Mouse (Mus musculus) left cerebral cortex, postnatal 36 days (tissue): ENCODE data around the gene Plbd2. TPM values are rescaled to one million over a fixed set of nuclear protein-coding genes. Genes with fewer than 3 reads are reported as not detected.
"Not testable (repeated sequence)": the region's sequence is repeated elsewhere in the genome, so short reads cannot be mapped to it uniquely, and the experiment has no call there.

Source experiments
- DNase-seq, 2 experiments: peaks; one replicate each; pipeline ENCODE4 v3.0.0; 2021 to 2022; ENCODE audit warnings: low spot score in 2 of 2, mixed read lengths in 1 of 2
- intact Hi-C: fragments of 180-260 bp; cut with DNase I; formaldehyde crosslinking; loops from one replicate; pipeline ENCODE4 v1.15.1; 2025
- total RNA-seq, 2 experiments: library from RNA; stranded (reverse); gene quantifications; 2 replicates each; pipeline ENCODE4 v1.2.3; 2021

The Plbd2 gene
- total RNA-seq, 2 experiments from 2014 or later, result 57.2 to 66.1 TPM

- intact Hi-C loops, result loop anchor here (5.0 kb wide), 1 partner anchor 74 kb away; the partner anchor contains the start of genes Iqcd and Tpcn1
- no peak for DNase-seq
These were observed 9.6 kb upstream of the Plbd2 start for GRCm38 (mm10) chr5:120512911-120513555.

GRCm38 (mm10) chr5:120511643-120512220 is 8.3 kb upstream of the Plbd2 start:
- intact Hi-C loops, result loop anchor here (5.0 kb wide), 1 partner anchor 76 kb away; the partner anchor contains the start of genes Iqcd and Tpcn1
- DNase-seq, result no peak

- intact Hi-C loops, result loop anchor here (5.0 kb wide), 1 partner anchor 76 kb away; the partner anchor contains the start of genes Iqcd and Tpcn1
These were observed 7.7 kb upstream of the Plbd2 start, which contains the start of gene Slc8b1 for GRCm38 (mm10) chr5:120510982-120511642. Slc8b1 (plus strand) TSS chr5:120511168.

GRCm38 (mm10) chr5:120507311-120507710 is 3.9 kb upstream of the Plbd2 start:
- no peak for DNase-seq
- intact Hi-C loops, result no loop called here

More at GRCm38 (mm10) chr5:120510982-120511642, 7.7 kb upstream of the Plbd2 start, which contains the start of gene Slc8b1:
- peak; percentile 76 to 79 for DNase-seq

GRCm38 (mm10) chr5:120506490-120506889 is 3.1 kb upstream of the Plbd2 start:
- intact Hi-C loops, result no loop called here
- DNase-seq, result no peak

- intact Hi-C loops, result loop anchor here (1.0 kb wide), 1 partner anchor 100 kb away; no protein-coding TSS in a partner anchor
- no peak for DNase-seq
These were observed 2.4 kb upstream of the Plbd2 start for GRCm38 (mm10) chr5:120505781-120506180.

- peak; percentile 70 for DNase-seq
- intact Hi-C loops, result loop anchor here (1.0 kb wide), 1 partner anchor 100 kb away; no protein-coding TSS in a partner anchor
These were observed 1.9 kb upstream of the Plbd2 start for GRCm38 (mm10) chr5:120505368-120505767.

GRCm38 (mm10) chr5:120502675-120503143 is 716 bp downstream of the Plbd2 start:
- peak; percentile 25 to 30 for DNase-seq

GRCm38 (mm10) chr5:120502147-120502621 is 1.2 kb downstream of the Plbd2 start:
- intact Hi-C loops, result no loop called here
- peak; percentile 41 to 67 for DNase-seq

More at GRCm38 (mm10) chr5:120502675-120503143, 716 bp downstream of the Plbd2 start:
- intact Hi-C loops, result no loop called here

- DNase-seq, result not testable (repeated sequence)
These were observed 2.8 kb downstream of the Plbd2 start for GRCm38 (mm10) chr5:120500609-120501008.

GRCm38 (mm10) chr5:120499202-120499601 is 4.2 kb downstream of the Plbd2 start:
- DNase-seq, result no peak
- intact Hi-C loops, result no loop called here

More at GRCm38 (mm10) chr5:120500609-120501008, 2.8 kb downstream of the Plbd2 start:
- intact Hi-C loops, result not testable (repeated sequence)

- no peak for DNase-seq
- intact Hi-C loops, result no loop called here
These were observed 6.4 kb downstream of the Plbd2 start for GRCm38 (mm10) chr5:120497071-120497470.

- intact Hi-C loops, result no loop called here
- DNase-seq, result no peak
These were observed 7.7 kb downstream of the Plbd2 start for GRCm38 (mm10) chr5:120495703-120496226.

- intact Hi-C loops, result no loop called here
- DNase-seq, result peak in 1 of 2 experiments; percentile 28
These were observed 8.2 kb downstream of the Plbd2 start for GRCm38 (mm10) chr5:120495064-120495702.

GRCm38 (mm10) chr5:120493873-120494395 is 9.5 kb downstream of the Plbd2 start:
- no peak for DNase-seq
- intact Hi-C loops, result no loop called here

GRCm38 (mm10) chr5:120493440-120493839 is 10.0 kb downstream of the Plbd2 start:
- intact Hi-C loops, result no loop called here
- DNase-seq, result no peak

- intact Hi-C loops, result no loop called here
- DNase-seq, result no peak
These were observed 11.0 kb downstream of the Plbd2 start for GRCm38 (mm10) chr5:120492437-120492836.

GRCm38 (mm10) chr5:120490679-120491192 is 12.7 kb downstream of the Plbd2 start:
- intact Hi-C loops, result no loop called here
- peak in 1 of 2 experiments; percentile 42 for DNase-seq

- intact Hi-C loops, result no loop called here
- no peak for DNase-seq
These were observed 15.6 kb downstream of the Plbd2 start for GRCm38 (mm10) chr5:120487844-120488243.
